Mouse (Mus musculus): ENCODE measurements around the gene Tbx10. TPM values are rescaled to one million over a fixed set of nuclear protein-coding genes. Genes with fewer than 3 reads are reported as not detected.

Tbx10 gene
- total RNA-seq, 2 experiments from 2014 or later, result not detected

DNA sequence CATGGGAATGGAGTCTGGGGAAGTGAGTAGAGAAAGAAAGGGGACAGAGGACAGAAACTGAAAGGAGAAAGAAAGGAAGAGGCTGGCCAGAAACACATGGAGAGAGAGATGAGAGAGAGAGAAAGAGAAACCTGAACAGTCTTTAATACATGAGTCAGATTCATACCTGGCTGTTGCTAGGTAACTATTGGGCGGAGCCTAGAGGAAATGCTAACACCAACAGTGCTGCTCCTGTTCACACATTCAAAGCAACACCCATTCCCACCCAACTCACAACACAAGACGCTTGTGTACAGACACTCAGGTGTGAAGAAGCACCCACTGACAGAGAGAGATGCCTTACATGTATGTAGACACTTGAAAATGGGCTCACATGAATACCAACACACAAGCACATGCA is 16.7 kb upstream of the Tbx10 start:
- DNase-seq, result no peak

GRCm38 (mm10) chr19:3980309-3980708 is 12.2 kb upstream of the Tbx10 start:
- peak; percentile 80 to 91 for DNase-seq

GRCm38 (mm10) chr19:3980917-3981316 is 11.6 kb upstream of the Tbx10 start:
- DNase-seq, result no peak

GRCm38 (mm10) chr19:3983527-3984200 is 8.9 kb upstream of the Tbx10 start:
- no peak for DNase-seq

- DNase-seq, result peak; percentile 74 to 75
Measured at GRCm38 (mm10) chr19:3985261-3985681, 7.3 kb upstream of the Tbx10 start.

DNA sequence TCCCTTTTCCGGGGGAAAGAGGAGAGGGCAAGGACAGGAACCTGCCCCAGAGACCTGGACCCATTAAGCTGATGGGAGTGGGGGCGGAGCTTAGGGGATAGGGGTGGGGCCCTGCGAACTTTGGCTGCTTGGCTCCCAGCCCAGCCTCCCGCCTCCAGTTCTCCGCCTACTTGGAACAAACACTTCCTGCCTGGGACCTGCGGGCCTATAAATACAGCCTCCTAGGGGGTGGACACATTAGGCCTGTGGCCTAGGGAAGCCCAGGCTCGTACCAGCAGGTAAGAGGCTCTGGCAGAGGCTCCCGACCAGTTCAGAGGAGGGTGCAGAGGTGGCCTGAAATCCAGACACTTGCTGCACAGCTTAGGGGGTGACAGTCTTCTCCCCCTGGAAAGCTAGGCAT is 6.2 kb upstream of the Tbx10 start, which contains the start of gene Acy3:
Gene Acy3 (plus strand): TSS at position 237 of the 400 bp plus-strand sequence.
- DNase-seq, result peak; percentile 90 to 93

GRCm38 (mm10) chr19:3988066-3988465 is 4.5 kb upstream of the Tbx10 start:
- DNase-seq, result no peak

GRCm38 (mm10) chr19:3988750-3989149 is 3.8 kb upstream of the Tbx10 start:
- no peak for DNase-seq

DNA sequence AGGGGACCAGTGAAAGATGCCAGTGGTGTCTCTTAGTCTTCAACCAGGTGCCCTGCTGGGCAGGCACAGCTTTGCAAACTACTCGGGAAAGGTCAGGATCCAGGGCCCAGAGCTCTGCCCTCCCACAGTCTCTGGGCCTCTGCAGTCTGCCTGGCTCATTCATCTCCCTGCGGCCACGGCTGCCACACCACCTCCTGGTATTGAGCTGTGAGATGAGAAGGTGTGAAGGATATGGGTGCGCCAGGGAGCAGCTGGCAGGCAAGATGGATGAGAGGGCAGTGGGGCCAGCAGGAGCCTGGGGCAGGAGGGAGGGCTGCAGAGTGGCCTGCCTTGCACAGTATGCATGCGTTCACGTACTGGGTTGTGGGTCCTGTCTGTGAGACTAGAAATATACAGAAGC is 1.7 kb upstream of the Tbx10 start:
- no peak for DNase-seq

- no peak for DNase-seq
Measured at GRCm38 (mm10) chr19:3991562-3991961, 990 bp upstream of the Tbx10 start.

- no peak for DNase-seq
Measured at GRCm38 (mm10) chr19:3991966-3992365, 586 bp upstream of the Tbx10 start.

DNA sequence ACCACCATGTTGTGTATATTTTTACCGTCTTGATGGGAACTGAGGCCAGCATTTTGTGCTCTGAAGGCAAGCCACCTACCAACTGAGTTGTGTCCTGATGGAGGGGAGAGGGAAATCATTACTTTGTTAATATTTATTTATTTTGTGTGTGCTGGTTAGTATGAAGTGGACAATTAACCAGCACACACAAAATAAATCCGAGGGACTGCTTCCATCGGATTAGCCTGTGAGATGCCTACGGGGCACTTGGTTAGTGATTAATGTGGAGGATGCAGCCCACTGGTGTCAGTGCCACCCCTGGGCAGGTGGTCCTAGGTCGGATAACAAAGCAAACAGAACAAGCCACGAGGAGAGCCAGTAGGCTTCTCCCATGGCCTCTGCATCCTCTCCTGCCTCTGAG is 2.4 kb downstream of the Tbx10 start:
- no peak for DNase-seq

DNA sequence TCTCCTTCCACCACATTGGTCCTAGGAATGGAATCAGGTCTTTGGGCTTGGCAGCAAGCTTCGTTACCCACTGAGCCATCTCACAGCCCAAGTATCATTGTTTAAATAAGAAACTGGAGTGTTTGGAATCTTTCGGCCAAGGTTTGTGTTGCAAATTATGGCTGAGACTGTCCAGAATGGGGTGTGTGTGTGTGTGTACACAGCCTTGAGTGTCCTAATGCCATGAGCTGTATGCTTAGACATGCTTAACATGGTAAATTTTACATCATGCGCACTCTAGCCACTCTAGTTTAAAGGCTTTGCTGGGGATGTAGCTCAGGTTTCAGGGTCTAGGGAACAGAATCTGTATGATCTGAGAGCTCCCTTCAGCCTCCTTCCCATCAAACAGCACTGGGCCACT is 3.0 kb downstream of the Tbx10 start:
- DNase-seq, result no peak

- no peak for DNase-seq
Measured at GRCm38 (mm10) chr19:3996106-3996505, 3.6 kb downstream of the Tbx10 start.

GRCm38 (mm10) chr19:3996747-3997146 is 4.2 kb downstream of the Tbx10 start:
- no peak for DNase-seq

DNA sequence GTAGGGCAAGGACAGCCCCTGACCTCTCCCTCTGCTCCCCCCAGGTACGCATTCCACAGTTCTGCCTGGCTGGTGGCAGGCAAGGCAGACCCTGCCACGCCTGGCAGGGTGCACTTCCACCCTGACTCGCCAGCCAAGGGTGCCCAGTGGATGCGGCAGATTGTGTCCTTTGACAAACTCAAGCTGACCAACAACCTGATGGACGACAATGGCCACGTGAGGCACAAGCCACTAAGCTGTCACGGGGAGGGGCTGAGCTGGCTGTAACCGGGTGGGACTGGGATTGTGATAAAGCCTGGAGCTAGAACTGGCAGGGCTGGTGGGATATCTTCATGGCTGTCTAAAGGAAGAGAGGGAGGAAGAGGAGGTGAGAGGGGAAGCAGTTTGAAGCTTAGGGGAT is 4.7 kb downstream of the Tbx10 start:
- DNase-seq, result no peak

- no peak for DNase-seq
Measured at GRCm38 (mm10) chr19:3998335-3998734, 5.8 kb downstream of the Tbx10 start.

DNA sequence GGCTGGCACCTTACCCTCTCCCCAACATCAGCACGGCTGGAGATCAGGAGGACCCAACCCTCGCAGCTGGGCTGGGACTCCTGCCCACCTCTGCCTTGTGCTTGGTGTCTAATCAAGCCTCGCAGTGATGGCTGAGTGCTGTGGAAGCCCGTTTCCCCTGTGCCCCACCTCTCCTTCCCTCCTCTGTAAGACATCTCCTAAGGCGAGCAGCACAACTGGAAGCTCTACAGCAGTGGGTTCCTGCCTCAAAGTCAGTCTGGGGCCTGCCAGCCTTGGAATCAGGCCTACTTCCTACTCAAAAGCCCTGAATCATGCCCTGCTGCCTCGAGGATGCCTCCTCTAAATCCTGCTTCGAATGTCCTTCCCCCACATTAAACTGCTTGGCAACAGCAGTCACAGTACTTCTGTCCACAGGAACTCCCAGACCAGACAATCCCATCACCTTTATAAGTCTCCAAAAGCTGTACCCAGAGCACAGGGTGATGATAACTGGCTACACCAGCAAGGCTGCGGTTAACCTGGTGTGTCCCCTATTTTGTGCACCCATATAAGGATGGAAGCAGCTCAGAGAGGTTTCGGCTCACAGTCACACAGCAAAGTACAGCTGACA is 6.7 kb downstream of the Tbx10 start:
- no peak for DNase-seq

DNA sequence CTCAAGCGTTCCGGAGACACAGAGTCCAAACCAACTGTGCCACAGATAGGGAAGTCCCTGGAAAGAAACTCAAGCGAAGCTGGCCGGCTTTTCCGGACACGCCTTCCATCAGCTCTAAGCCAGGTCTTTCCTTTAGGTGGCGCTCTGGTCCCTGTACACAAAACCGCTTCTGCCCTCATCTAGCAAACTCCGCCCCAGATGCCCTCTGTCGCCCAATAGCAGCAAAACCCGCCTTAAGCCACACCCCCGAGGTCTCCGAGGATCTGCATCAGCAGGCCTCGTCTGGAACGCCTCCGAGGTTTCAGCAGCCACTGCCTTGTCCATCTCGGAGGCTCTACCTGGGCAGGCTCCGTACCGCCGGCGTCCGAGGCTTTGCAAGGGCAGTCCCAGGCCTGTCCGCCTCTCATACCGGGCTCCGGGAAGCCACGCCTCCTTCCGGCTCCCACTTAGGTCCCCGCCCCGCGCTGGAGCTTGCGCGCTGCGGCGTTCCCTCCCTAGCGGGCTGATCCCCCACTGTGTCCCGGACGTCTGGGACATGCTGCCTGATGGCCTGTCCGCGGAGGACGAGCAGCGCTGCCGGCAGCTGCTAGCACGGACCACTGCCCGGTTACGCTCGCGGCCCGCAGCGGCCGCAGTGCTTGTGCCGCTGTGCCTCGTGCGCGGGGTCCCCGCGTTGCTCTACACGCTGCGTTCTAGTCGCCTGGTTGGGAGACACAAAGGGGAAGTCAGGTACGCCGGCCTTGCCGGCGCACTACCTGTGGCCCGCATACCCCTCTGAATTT is 7.8 kb downstream of the Tbx10 start, which contains the start of the genes Nudt8 and Gm49405:
Gene Nudt8 (plus strand): TSS at position 462 of the 782 bp plus-strand sequence.
Gene Gm49405 (plus strand): TSS at position 508 of the 782 bp plus-strand sequence.
- peak; percentile 98 to 99 for DNase-seq

GRCm38 (mm10) chr19:4000949-4001525 is 8.5 kb downstream of the Tbx10 start:
- peak in 1 of 2 experiments; percentile 45 for DNase-seq

- peak in 1 of 2 experiments; percentile 34 for DNase-seq
Measured at GRCm38 (mm10) chr19:4001752-4002151, 9.2 kb downstream of the Tbx10 start.

- DNase-seq, result peak; percentile 52 to 70
Measured at GRCm38 (mm10) chr19:4003112-4003511, 10.6 kb downstream of the Tbx10 start, which contains the start of gene Doc2g. Doc2g (plus strand) TSS chr19:4003313.

All from heart, adult 18-20 months (tissue).